Mouse (Mus musculus) fat pad, adult 2 months (tissue): ENCODE data around the gene Srgap1.
"Not testable (repeated sequence)": the region's sequence is repeated elsewhere in the genome, so short reads cannot be mapped to it uniquely, and the experiment has no call there.

ENCODE experiments used
- DNase-seq: peaks from one replicate; pipeline ENCODE4 v3.0.0-alpha.2; 2011; ENCODE audit warnings: low read depth, low spot score; ENCODE audit errors: extremely low read depth

The Srgap1 gene

DNA sequence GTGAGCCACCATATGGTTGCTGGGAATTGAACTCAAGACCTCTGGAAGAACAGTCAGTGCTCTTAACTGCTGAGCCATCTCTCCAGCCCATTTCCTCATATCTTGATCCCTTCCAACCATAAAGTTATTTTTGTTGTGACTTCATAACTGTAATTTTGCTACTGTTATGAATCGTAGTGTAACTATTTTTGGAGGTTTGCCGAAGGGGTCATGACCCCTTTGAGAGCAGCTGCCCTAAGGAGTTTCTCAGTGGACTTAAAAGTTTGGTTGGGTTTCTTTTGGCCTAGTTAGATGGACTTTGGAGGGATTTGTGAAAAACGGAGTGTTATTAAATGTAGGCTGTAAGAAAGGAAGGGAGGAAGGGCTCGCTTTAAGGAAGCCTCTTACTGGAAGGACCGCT is 277.4 kb downstream of the Srgap1 start:
- DNase-seq = no peak

DNA sequence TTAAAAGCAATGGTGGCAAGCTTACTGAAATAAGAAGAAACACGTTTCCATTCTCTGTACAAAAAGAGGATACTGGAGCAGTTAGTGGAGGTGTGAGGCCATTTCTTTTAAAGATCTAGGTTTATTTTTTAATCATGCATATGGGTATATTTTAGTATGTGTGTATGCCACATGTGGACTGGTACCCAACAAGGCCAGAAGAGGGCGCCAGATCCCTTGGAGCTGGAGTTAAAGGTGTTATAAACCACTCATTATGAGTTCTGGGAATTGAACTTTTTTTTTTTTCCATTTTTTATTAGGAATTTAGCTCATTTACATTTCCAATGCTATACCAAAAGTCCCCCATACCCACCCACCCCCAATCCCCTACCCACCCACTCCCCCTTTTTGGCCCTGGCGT is 279.8 kb downstream of the Srgap1 start:
- DNase-seq = not testable (repeated sequence)

DNA sequence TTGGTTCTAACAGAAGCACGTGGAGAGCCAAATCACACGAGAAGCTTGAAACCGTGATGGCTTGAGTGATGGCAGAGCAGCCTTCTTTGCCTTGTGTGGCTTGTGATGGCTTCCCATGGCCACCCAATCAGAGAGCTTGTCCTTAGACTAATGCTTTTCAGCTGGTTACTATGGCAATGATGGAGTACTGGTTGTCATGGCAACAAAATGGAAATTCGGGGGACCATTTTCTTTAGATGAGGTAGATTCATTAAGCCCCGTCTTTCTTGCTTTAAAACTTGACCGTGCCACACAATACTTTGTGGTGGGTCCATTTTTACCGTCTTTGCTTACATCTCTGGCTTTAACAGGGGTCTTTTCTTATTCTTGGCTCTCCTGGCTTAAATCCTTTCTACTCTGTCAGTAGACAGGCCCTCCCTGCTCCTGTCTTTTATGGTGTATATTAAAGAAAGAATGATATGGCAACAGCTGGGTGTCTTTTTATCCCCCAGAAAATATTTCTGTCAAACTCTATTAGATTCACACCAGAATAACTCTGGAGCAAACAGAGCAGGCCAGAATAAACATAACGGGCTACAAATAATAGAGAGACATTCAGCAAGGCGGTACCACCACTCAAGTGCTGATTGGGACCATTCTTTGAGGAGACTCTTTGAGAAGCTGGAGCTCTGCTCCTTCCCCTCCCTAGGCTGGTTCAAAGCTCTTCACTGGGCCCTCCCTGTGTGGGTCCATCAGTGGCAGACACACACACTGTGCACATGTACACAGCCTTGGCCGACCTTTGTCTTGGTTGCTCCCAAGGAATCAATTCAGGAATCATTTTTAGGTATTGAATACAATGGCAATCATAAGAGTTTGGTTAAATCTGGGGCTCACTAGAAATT is 281.7 kb downstream of the Srgap1 start:
- DNase-seq = no peak

DNA sequence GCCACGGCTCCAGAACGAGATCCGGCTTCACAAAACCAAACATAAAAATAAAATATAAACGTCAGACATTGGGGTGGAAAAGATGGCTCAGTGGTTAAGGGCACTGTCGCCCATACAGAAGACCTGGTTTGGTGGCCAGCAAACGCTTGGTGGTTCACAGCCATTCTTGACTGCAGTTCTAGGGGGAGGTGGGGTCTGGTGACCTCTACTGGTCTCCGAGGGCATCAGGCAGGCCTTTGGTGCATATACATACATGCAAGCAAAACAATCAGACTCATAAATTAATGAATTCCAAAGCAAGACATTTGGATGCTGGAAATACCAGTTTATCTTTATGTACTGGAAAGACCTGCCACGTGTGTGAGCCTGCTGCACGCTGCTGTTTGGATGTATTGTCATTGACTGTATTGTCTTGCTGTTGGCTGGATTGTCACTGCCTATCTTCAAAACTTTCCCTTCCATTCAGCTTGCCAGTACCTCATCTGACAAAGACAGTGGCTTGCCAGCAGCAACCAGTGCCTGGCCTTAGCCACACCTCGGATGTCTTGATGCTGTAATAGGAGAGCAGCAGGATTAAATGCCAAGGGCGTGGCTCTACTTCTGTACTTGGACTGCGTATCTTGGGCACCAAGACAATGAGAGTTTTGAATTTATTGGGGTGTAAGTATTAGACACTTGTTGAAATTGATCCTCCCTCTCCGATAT is 282.5 kb downstream of the Srgap1 start:
- no peak for DNase-seq

DNA sequence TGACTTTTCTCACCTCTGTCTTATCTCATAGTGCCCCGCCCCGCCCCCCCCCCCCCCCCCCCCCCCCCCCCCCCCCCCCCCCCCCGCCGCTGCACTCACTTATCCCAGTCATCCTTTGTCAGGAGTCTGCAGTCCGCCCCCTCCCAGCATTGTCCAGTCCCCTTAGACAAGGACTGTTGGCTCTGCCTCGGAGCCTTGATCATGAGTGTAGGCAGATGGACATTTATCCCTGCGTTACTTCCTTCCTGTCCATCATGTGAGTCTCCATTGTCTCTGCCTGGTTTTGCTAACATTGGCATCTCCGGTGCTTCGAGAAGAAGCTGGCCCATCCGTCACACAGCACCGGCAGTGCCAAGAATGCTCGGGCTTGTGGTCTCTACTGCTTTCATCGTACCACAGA is 283.9 kb downstream of the Srgap1 start:
- DNase-seq = no peak

DNA sequence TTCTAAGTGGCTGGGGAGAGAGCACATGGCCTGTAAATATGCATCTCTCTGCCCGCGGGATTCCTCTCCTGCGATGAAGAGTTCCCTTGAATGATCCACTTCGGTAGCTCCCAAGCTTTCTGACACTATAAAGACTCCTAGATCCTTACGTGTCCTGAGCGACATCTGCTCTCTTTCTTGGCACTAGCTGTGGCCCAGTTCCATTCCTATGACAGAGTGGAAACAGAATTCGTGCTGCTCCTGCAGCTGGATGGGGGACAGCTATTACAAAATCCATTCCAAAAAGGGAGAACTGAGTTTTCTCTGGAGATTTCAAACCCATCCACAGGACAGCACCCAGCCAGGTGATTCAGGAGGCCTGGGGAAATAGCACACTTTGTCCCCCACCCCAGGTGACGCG is 285.0 kb downstream of the Srgap1 start:
- no peak for DNase-seq

DNA sequence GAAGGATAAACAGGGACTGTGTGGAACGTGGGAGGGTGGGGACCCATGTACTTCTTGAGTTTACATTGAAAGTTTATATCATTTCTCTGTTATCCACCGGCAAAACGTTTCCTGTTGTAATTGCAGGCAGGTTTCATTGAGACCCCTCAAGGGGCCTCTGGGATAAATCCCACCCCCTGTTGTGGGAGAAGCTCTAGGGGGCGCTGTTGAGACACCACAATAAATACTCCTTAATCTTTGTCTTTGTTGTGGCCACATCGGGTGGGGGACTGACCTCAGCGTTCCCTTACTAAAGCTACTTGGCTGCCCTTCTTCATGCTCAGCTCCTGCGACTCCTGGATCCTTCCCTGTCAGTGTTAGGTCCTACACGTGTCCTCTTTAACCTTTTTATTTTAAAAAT is 288.0 kb downstream of the Srgap1 start:
- no peak for DNase-seq

DNA sequence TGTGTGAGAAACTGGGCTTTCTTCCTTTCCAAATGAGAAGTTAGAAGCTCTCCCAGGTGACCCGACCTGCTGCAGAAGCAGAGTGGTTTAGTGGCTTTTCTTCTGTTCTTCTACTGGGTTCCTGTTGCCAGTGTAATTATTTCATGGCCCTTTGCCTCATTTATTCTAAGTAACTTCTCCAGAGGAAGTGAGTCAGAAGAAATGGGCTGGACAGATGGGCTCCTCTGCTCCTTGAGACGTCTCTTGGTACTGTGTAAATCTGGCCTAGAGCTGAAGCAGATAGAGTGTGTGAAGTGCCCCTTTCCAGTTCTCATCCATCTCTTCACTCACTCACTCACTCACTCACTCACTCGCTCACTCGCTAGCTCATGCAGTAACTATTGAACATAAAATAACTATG is 290.4 kb downstream of the Srgap1 start:
- DNase-seq = no peak

DNA sequence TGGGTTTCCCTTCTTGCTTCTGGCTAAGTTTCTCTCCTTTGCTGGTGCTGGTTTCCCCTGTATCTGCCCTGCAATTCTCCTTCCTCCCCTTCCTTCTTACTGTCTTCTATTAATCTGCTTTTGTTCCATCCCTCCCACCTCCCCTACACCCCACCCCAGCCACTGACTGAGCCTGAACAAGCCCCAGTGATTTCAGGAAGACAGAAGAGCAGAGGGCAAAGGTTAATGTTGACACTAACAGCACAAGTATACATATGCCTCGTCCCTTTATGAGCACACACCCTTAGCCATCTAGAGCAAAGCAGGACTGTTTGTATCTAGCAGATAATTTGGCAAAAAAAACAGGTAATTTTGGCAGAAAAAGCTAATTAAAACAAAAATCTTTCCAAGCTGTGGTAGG is 291.3 kb downstream of the Srgap1 start:
- no peak for DNase-seq

DNA sequence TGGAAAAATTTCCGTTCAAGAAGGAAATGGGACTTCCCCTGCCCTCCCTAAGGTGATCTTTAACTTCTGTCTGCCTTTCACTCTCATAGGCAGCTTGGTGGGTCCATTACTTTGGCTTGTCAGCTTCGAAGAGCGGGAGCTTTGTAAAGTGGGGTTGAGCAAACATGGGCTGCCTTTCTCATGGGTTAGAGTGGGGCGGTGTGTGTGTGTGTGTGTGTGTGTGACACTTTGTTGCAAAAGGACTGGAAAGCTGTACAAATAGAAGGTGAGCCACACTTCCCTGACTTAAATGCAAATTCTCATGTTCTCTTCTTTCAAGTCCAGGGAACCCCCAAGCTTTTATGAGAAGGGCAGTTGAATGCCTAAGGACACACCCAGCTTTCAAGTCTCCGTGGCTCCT is 292.9 kb downstream of the Srgap1 start:
- no peak for DNase-seq

DNA sequence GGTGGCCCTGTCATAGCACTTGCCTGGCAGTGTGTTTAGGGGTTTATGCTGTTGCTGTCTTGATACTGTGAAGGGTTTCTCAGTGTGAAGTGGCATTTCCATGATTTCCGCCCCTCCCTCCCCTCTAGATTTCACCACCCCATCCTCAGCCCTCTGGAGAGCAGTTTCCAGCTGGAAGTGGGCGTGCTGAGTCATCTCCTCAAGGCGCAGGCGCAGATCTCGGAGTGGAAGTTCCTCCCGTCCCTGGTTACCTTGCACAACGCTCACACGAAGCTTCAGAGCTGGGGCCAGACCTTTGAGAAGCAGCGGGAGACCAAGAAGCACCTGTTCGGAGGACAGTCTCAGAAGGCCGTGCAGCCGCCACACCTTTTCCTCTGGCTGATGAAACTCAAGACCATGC is 296.9 kb downstream of the Srgap1 start:
- no peak for DNase-seq

DNA sequence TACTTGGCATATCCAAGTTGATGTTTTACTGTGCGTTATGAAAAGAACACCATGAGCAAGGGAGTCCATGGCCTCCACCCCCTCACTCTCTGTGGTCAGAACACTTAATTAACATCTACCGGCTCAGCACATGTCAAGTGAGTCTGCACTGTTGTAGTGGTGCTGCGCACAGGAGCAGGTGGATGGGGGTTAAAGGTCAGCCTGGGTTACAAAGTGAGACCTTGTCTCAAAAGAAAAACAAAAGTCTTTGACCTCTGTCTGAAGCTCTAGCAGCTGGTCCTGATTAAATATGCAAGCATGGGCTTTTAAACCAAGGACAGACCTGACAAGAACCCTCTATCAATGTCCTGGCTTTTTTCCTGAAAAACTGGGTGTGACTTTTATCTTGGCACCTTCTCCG is 304.8 kb downstream of the Srgap1 start:
- no peak for DNase-seq

DNA sequence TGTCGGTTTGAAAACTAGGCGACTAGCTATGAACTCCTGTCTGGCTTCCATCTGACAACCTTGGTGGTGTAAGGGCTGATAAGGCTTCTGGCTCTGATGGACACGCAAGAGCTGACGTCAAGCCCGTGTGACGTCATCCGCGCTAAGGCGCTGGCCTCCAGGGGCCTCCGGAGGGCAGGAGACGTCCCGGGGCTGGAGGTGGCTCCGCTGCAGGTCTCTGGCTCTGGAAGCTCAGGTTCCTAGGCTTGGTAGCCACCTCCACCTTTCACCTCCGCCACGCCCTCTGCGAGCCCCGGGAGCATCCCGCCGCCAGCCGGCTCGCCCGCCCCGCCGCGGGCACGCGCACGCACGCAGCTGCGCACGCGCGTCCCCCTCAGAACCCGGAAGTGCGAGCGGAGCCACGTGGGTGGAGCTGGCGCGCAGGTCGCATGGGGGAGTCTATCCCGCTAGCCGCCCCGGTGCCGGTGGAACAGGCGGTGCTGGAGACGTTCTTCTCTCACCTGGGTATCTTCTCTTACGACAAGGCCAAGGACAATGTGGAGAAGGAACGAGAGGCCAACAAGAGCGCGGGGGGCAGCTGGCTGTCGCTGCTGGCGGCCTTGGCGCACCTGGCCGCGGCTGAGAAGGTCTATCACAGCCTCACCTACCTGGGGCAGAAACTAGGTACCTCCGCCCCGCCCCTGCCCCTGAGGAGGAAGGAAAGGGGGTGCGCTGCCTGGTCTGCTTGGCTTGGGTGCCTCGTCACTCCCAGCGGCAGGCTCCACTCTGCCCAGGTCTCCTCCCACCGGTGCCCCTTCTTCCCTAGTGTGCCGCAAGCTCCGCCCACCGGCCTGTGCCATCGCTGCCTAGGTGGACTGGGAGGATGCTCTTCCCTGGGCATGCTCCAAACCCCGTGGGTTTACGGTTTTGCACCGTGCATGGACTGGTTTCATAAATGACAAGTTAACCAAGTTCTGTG is 307.3 kb downstream of the Srgap1 start, which contains the start of gene BC048403:
Gene BC048403, plus strand, starts transcription at position 390 of the 958 bp plus-strand sequence.
- no peak for DNase-seq

DNA sequence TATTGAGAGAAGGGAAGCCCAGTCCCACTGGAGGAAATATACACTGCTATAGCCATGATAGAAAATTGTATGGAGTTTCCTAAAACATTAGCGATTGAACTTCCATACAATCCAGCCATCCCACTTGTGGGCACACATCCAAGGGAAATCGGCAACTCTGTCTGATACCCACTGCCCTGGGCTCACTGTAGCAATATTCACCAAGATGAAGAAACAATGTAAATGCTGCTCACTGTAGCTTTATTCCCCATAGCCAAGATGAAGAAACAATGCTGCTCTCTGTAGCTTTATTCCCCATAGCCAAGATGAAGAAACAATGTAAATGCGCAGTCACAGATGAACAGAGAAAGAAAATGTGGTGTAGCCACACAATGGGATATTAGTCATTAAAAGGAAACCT is 309.9 kb downstream of the Srgap1 start:
- peak; percentile 66 for DNase-seq

DNA sequence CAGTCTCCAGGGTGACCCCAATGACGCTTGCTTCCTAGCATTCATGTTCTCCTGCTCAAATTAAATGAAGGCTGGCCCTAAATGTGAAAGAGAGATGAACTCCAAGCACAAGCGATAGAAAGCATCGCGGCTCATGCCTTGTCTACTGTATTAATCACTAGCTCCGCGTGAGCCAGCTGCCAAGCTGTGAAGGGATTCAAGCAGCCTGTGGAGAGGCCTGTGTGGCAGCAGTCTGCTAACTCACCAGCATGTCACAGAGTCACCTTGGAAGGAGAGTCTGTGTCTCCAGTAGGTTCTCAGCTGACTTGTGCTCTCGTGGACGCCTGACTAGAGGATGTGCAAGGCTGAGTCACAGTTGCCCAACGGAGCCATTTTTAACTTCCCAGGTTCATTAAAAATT is 314.6 kb downstream of the Srgap1 start:
- no peak for DNase-seq

DNA sequence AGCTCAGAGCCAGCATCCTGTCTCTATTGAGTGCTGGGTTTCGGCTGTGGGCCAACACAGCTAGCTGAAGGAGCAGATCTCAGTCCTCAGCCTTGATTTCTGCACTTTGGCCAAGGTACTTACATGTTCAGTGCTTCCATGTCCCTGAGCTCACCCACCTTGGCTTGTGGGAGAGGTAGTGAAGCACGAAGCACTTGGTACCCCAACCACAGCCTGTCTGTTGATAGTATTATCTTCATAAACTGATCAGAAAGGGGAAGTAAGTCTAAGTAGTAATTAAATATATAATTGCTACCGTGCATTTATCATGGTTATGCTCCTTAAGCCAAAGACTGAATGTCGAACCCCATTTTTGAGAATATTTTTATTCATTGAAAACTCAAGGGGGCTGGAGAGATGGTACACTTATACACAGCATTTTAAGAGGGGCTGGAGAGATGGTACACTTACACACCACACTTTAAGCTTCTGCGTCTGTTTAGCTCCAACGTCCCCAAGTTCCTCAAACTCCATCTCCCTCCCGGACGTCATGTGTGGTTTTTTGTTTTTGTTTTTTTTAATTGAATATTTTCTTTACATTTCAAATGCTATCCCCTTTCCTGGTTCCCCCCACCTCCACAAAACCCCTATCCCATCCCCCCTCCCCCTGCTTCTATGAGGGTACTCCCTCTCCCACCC is 315.9 kb downstream of the Srgap1 start:
- no peak for DNase-seq
